Mouse (Mus musculus) hindbrain, embryonic 14.5 days (tissue): ENCODE measurements around the gene Crk. TPM values are rescaled to one million over a fixed set of nuclear protein-coding genes. Genes with fewer than 3 reads are reported as not detected.

ENCODE experiments used
- ATAC-seq: fragments of 200-750 bp; cut with Nextera tagmentation; 2 replicates; pipeline ENCODE4 v1.8.0; 2017; ENCODE audit warnings: moderate number of reproducible peaks, mild to moderate bottlenecking, moderate TSS enrichment, moderate library complexity; ENCODE audit not compliant: low FRiP score
- DNase-seq: peaks from one replicate; pipeline ENCODE4 v3.0.0-alpha.2; 2015; ENCODE audit warnings: low spot score
- H3K27ac ChIP-seq: fragments of 300-500 bp; sonication (generic); 2 replicates; pipeline ENCODE4 v1.5.1; 2014; ENCODE audit warnings: mild to moderate bottlenecking, moderate library complexity
- H3K27me3 ChIP-seq: fragments of 300-500 bp; sonication (generic); 2 replicates; pipeline ENCODE4 v1.6.1; 2014; ENCODE audit warnings: mild to moderate bottlenecking, low read length, mixed read lengths; ENCODE audit not compliant: control insufficient read depth, insufficient read depth
- H3K36me3 ChIP-seq: fragments of 300-500 bp; sonication (generic); replicated peaks from 2 replicates; pipeline ENCODE4 v1.6.1; 2014; ENCODE audit not compliant: control insufficient read depth, insufficient read depth
- H3K4me1 ChIP-seq: fragments of 300-500 bp; sonication (generic); replicated peaks from 2 replicates; pipeline ENCODE4 v1.6.1; 2014; ENCODE audit warnings: antibody characterized with exemption, low read length, mixed read lengths; ENCODE audit not compliant: control insufficient read depth, insufficient read depth
- H3K4me2 ChIP-seq: fragments of 300-500 bp; sonication (generic); replicated peaks from 2 replicates; pipeline ENCODE4 v1.6.1; 2014; ENCODE audit warnings: mild to moderate bottlenecking, moderate library complexity
- H3K4me3 ChIP-seq: fragments of 300-500 bp; sonication (generic); replicated peaks from 2 replicates; pipeline ENCODE4 v1.5.1; 2014; ENCODE audit warnings: mild to moderate bottlenecking, low read length
- H3K9ac ChIP-seq: fragments of 300-500 bp; sonication (generic); 2 replicates; pipeline ENCODE4 v1.6.1; 2014
- H3K9me3 ChIP-seq: fragments of 300-500 bp; sonication (generic); 2 replicates; pipeline ENCODE4 v1.6.1; 2016; ENCODE audit warnings: low read length; ENCODE audit not compliant: control insufficient read depth
- WGBS: fragments of 180-500 bp; shearing (Covaris S2); extraction: QIAGEN DNeasy Blood & Tissue Kit; methylation state at CpG from one replicate; pipeline ENCODE4 v1.1.7; 2014; 5-methylcytosine and 5-hydroxymethylcytosine counted together
- polyA plus RNA-seq: library from polyadenylated mRNA; unstranded; fragments of >200 nt; fragmentation: Nextera tagmentation; extraction: Ambion mirVana; gene quantifications from 2 replicates; pipeline ENCODE4 v1.2.1, GENCODE M21; 2014

Gene Crk
- polyA plus RNA-seq, 1 experiment from 2014 or later: 102 TPM

DNA sequence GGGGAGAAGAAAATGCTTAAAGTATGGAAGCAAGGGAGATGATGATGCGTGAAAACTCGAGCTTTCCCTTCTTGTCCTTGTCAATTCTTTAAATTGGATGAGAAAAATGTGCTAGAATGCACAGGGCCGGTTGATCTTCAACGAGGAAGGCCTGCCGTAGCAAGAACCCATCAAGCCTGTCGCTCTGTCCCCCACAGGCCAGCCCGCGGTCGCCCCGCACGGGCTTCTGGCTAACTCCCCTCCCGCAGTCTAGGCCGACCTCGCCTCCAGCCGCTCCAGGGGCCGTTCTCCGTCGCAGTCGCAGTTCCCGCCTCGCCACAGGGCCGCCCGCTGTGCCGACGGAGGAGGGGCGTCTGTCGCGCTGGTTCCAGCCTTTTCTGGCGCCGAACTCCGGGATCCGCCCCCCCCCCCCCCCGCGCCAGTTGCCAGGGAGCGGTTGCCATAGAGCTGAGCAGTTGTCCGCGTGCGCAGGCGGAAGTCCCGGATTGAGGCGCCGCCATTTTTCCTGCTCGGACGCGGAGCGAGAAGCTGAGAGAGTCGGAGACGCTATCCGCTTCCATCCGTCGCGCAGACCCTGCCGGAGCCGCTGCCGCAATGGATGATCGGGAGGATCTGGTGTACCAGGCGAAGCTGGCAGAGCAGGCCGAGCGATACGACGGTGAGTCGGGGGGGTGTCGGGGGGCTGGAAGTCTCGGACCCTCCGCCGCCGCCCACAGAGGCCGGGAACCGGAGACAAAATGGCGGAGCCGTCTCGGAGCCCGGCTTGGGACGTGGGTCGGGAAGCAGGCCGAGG is 53.6 kb downstream of the Crk start, which contains the start of gene Ywhae:
Gene Ywhae (plus strand): TSS at position 436 of the 793 bp plus-strand sequence.
- H3K4me1 ChIP-seq: peaks cover 40% of the 10 kb centered on the region
- under 1% methylated on average over 61 of the region's 76 CpGs for WGBS
- peak within 1 kb of the TSS; percentile 97 for H3K9ac ChIP-seq
- no peaks in the 10 kb centered on the region for H3K9me3 ChIP-seq
- DNase-seq: peak; percentile 91
- H3K36me3 ChIP-seq: peaks cover under 1% of the 10 kb centered on the region; the same call in 1 of the 2 replicates
- H3K4me3 ChIP-seq: peak within 1 kb of the TSS; percentile 86
- H3K27me3 ChIP-seq: no peaks in the 10 kb centered on the region
- peak; percentile 92 for ATAC-seq
- peak within 1 kb of the TSS; percentile 99 for H3K27ac ChIP-seq
- peak within 1 kb of the TSS; percentile 76 for H3K4me2 ChIP-seq

DNA sequence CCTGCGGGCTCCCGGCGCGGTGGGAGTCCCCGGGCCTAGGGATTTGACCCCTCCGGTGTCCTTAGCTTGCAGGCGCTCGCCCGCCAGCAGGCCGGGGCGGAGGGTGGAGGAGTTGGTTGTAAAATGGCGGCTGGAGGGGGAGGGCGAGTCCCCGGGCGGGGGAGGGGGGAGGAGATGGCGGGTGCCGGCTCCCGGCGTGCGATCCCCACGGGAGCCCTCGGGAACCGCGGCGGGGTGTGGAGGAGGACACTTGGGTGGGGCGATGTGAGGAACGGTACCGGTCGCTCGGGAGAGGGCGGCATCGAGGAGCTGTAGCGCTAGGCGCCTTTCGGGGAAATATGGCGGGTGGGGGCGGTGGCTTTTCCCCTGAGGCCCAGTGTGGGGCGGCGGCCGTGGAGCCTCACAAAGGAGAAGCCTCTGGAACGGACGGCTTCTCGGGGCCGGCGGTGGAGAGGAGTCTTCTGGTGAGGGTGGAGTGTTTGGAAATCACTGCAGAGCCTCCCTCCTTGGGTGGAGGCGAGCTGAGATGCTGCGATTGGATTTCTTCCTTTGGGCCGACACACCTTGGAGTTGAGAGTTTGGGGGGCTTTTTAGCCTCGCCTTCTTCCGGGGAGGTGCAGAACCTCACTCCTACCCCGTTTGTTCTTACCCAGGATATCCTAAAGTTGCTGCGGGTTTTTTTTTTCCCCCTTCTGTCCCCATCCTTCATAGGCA is 54.3 kb downstream of the Crk start:
- no peaks in the 10 kb centered on the region for H3K27me3 ChIP-seq
- peak overlapping the region; percentile 99 for H3K27ac ChIP-seq
- H3K36me3 ChIP-seq: peaks cover 8% of the 10 kb centered on the region
- whole genome bisulfite sequencing: under 1% methylated on average over 44 of the region's 52 CpGs
- peak overlapping the region; percentile 76 for H3K4me2 ChIP-seq
- ATAC-seq (peak; percentile 65), DNase-seq (no peak)
- H3K9ac ChIP-seq: peak overlapping the region; percentile 97
- peak overlapping the region; percentile 86 for H3K4me3 ChIP-seq
- no peaks in the 10 kb centered on the region for H3K9me3 ChIP-seq
- peaks cover 43% of the 10 kb centered on the region for H3K4me1 ChIP-seq

DNA sequence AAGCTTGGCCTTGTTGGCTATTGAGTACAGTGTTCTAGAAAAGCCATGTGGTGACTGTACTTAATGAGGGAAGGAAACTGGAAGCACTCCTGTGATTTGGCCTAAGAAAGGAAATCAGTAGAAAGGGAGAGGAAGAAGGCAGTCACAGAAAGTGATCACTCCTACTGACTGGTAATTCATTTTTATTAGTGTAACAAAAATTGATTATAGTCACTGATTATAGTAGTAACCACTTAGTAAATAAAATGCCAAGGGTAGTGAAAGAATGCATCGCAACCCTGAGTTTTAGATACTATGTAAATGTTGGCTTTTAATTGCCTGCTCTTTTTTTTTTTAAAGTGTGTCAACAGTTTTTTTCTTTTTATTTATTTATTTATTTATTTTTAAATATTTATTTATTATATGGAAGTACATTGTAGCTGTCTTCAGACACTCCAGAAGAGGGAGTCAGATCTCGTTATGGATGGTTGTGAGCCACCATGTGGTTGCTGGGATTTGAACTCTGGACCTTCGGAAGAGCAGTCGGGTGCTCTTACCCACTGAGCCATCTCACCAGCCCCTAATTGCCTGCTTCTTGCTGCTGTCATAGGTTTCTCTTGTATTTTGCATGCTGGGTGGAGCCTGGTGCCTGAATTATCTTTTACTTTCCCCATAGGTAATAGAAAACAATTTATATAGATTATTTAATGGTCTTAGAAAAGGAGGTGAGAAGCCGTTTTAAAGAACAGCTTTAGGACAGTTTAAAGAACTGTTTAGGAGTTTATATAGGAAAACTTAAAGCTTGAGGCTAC is 56.6 kb downstream of the Crk start:
- DNase-seq: no peak
- Histone ChIP-seq H3K9ac (peak overlapping the region; percentile 97; the same call in 1 of the 2 replicates), H3K36me3 (peaks cover 16% of the 10 kb centered on the region), H3K9me3 (no peaks in the 10 kb centered on the region), H3K4me1 (peaks cover 50% of the 10 kb centered on the region), H3K27ac (no peak overlapping the region), H3K27me3 (no peaks in the 10 kb centered on the region), H3K4me3 (peak overlapping the region; percentile 86), H3K4me2 (peak overlapping the region; percentile 76)
- 76% methylated on average over 5 of the region's 5 CpGs for WGBS
- no peak for ATAC-seq

DNA sequence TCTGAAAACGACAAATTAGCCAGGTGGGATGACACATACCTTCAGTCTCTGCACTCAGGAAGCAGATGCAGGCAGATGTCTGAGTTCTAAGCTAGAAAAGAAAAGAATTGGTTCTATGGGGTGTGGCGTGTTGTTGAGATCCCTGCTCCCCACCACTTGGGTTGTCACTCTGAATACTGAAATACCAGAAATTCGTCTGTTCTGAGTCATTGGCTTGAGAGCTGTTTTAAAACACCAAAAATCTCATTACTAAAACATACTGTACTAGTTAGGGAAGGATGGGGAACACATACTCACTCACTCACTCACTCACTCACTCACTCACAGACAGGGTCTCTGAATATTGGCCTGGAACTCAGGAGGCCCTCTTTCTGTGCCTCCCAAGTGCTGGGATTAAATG is 57.9 kb downstream of the Crk start:
- Histone ChIP-seq H3K27me3 (no peaks in the 10 kb centered on the region), H3K27ac (no peak overlapping the region; the same call in 1 of the 2 replicates), H3K4me2 (peak overlapping the region; percentile 38), H3K36me3 (peaks cover 16% of the 10 kb centered on the region), H3K4me3 (no peak overlapping the region), H3K4me1 (peaks cover 56% of the 10 kb centered on the region), H3K9me3 (no peaks in the 10 kb centered on the region), H3K9ac (no peak overlapping the region)
- ATAC-seq (no peak), DNase-seq (no peak)
- 76% methylated on average over 3 of the region's 3 CpGs for WGBS

DNA sequence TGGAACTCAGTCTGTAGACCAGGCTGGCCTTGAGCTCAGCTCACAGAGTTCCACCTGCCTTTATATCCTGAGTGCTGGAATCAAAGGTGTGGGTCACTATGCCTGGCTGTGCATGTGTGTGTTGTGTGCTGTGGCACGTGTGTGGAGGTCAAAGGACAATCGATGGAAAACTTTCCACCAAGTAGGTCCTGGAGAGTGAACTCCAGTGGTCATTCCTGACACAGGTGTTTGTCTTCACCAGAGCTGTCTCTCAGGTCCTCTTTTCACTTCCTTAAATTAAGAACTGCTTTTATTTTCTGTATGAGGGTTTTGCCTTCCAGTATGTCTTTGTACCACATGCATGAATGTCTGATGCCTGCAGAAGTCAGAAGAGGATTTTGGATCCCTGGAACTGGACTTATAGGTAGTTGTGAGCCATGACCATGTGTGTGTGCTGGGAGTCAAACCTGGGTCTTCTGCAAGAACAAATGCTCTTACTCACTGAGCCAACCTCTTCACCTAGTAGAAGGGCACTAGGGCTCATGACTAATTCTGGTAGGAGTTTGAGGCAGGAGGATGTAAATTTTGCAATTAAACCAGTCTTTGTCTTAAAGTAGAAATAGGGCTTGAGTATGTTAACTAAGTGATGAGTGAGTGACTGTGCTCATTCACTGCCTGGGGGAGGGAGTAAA is 58.9 kb downstream of the Crk start:
- Histone ChIP-seq H3K4me1 (peaks cover 54% of the 10 kb centered on the region), H3K9me3 (no peaks in the 10 kb centered on the region), H3K27me3 (no peaks in the 10 kb centered on the region), H3K36me3 (peaks cover 20% of the 10 kb centered on the region), H3K4me3 (no peak overlapping the region), H3K27ac (no peak overlapping the region), H3K4me2 (no peak overlapping the region), H3K9ac (no peak overlapping the region)
- no peak for ATAC-seq
- no peak for DNase-seq
- WGBS: 84% methylated on average over 2 of the region's 2 CpGs

DNA sequence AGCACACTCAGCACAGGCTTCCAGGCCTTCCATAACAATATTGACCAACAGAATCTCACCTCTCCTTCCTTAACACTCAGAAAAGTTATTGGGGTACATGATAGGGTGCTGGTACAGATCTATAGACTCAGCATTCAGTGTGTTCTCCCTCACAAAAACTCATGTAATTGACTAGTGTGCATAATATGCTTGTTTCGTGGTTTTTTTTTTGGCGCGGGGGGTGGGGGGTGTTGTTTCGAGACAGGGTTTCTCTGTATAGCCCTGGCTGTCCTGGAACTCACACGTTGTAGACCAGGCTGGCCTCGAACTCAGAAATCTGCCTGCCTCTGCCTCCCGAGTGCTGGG is 59.4 kb downstream of the Crk start:
- WGBS: 95% methylated on average over 7 of the region's 7 CpGs
- peaks cover 54% of the 10 kb centered on the region for H3K4me1 ChIP-seq

DNA sequence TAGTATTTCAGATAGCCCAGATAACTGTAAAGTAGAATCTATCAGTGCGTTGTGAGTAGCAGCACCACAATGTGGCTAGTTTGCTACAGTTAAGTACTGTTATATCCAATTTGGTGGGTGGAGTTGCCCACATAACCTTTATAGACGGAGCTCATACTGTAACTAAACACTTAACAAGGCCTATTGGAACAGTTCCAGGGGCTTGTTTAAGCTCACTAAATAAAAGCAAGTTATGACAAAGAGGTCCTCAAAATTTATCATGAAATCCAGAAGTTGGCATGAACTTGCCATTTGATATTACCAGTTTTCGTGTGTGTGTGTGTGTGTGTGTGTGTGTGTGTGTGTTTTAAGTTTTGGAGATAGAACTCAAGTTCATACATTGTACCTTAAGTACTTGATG is 61.1 kb downstream of the Crk start:
- H3K27me3 ChIP-seq: no peaks in the 10 kb centered on the region
- H3K4me1 ChIP-seq: peaks cover 46% of the 10 kb centered on the region
- 84% methylated on average over 3 of the region's 3 CpGs for WGBS
- H3K4me3 ChIP-seq: no peak overlapping the region
- DNase-seq (no peak), ATAC-seq (no peak)
- H3K9me3 ChIP-seq: no peaks in the 10 kb centered on the region
- H3K9ac ChIP-seq: no peak overlapping the region
- no peak overlapping the region for H3K27ac ChIP-seq
- H3K4me2 ChIP-seq: no peak overlapping the region
- peaks cover 20% of the 10 kb centered on the region for H3K36me3 ChIP-seq

More for the DNA sequence above, 59.4 kb downstream of the Crk start:
- no peak for DNase-seq
- no peak overlapping the region for H3K9ac ChIP-seq
- ATAC-seq: no peak
- H3K27ac ChIP-seq: no peak overlapping the region
- H3K36me3 ChIP-seq: peaks cover 20% of the 10 kb centered on the region
- H3K4me3 ChIP-seq: no peak overlapping the region
- no peaks in the 10 kb centered on the region for H3K9me3 ChIP-seq
- H3K27me3 ChIP-seq: no peaks in the 10 kb centered on the region
- no peak overlapping the region for H3K4me2 ChIP-seq

DNA sequence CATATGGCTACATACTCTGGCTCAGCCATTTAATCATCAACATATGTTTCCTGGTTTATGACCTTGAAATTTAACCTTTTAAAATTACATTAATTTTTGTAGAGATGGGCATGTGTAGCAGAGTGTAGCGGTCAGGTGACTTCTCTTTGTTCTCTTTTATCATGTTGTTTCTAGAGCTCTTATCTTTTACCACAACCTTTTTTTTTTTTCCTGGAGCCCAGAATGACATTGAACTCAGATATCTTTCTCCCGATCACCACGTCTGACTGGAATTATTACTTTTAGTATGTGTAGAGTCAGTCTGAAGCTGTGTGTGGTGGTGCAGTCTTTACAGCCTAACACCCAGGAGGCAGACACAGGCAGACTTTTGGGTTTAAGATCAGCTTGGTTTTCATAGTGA is 62.6 kb downstream of the Crk start:
- Histone ChIP-seq H3K27ac (no peak overlapping the region), H3K4me1 (peaks cover 33% of the 10 kb centered on the region), H3K9me3 (no peaks in the 10 kb centered on the region), H3K36me3 (peaks cover 20% of the 10 kb centered on the region), H3K4me3 (no peak overlapping the region), H3K9ac (no peak overlapping the region), H3K27me3 (no peaks in the 10 kb centered on the region), H3K4me2 (no peak overlapping the region)
- DNase-seq (no peak), ATAC-seq (no peak)
- 87% methylated on average over 3 of the region's 3 CpGs for WGBS
